Mouse (Mus musculus) intestine, embryonic 14.5 days (tissue): ENCODE measurements at regions not wholly inside any gene's neighbourhood (a gene's known extent, or its start where the extent isn't known, plus 50 kb on each side); places are given as distances from the start of the nearest gene placed in this dataset.

Source experiments
- ATAC-seq: fragments of 200-750 bp; cut with Nextera tagmentation; replicated peaks from 2 replicates; pipeline ENCODE4 v1.8.0; 2017; ENCODE audit warnings: low read depth, moderate number of reproducible peaks, moderate TSS enrichment, moderate library complexity; ENCODE audit not compliant: low FRiP score, low TSS enrichment
- DNase-seq: peaks from one replicate; pipeline ENCODE4 v3.0.0-alpha.2; 2018; ENCODE audit warnings: low spot score
- H3K27ac ChIP-seq: fragments of 300-500 bp; sonication (generic); 2 replicates; pipeline ENCODE4 v1.5.1; 2014; ENCODE audit warnings: low read depth, mild to moderate bottlenecking, control low read depth
- H3K27me3 ChIP-seq: fragments of 300-500 bp; sonication (generic); replicated peaks from 2 replicates; pipeline ENCODE4 v1.6.1; 2014; ENCODE audit warnings: low read length, control low read depth; ENCODE audit not compliant: control insufficient read depth, insufficient read depth
- H3K36me3 ChIP-seq: fragments of 300-500 bp; sonication (generic); 2 replicates; pipeline ENCODE4 v1.6.1; 2014; ENCODE audit warnings: low read length, control low read depth; ENCODE audit not compliant: control insufficient read depth, insufficient read depth
- H3K4me1 ChIP-seq: fragments of 300-500 bp; sonication (generic); replicated peaks from 2 replicates; pipeline ENCODE4 v1.6.1; 2014; ENCODE audit warnings: low read length, control low read depth, mixed read lengths; ENCODE audit not compliant: control insufficient read depth, insufficient read depth
- H3K4me2 ChIP-seq: fragments of 300-500 bp; sonication (generic); 2 replicates; pipeline ENCODE4 v1.6.1; 2014; ENCODE audit warnings: low read length
- H3K4me3 ChIP-seq: fragments of 300-500 bp; sonication (generic); 2 replicates; pipeline ENCODE4 v1.5.1; 2014; ENCODE audit warnings: low read depth, low read length, control low read depth, mixed read lengths
- H3K9ac ChIP-seq: fragments of 300-500 bp; sonication (generic); 2 replicates; pipeline ENCODE4 v1.6.1; 2014; ENCODE audit warnings: mild to moderate bottlenecking, low read length
- H3K9me3 ChIP-seq: fragments of 300-500 bp; sonication (generic); 2 replicates; pipeline ENCODE4 v1.6.1; 2016; ENCODE audit warnings: low read length, control low read depth; ENCODE audit not compliant: control insufficient read depth
- WGBS: fragments of 180-500 bp; shearing (Covaris S2); extraction: QIAGEN DNeasy Blood & Tissue Kit; methylation state at CpG from one replicate; pipeline ENCODE4 v1.1.7; 2014; 5-methylcytosine and 5-hydroxymethylcytosine counted together

- H3K4me1 ChIP-seq: peaks cover 12% of the 10 kb centered on the region
- H3K27ac ChIP-seq: no peak overlapping the region
- ATAC-seq (no peak), DNase-seq (no peak)
- H3K9me3 ChIP-seq: no peaks in the 10 kb centered on the region
- WGBS: 57% methylated on average over 16 of the region's 16 CpGs
- H3K9ac ChIP-seq: no peak overlapping the region
- H3K27me3 ChIP-seq: no peaks in the 10 kb centered on the region
- no peak overlapping the region for H3K4me2 ChIP-seq
- H3K4me3 ChIP-seq: no peak overlapping the region
- H3K36me3 ChIP-seq: no peaks in the 10 kb centered on the region
These were observed 143.3 kb downstream of the Enc1 start for GRCm38 (mm10) chr13:97384091-97384777.

GRCm38 (mm10) chr13:97383351-97383750 lies 142.4 kb downstream of the Enc1 start:
- H3K36me3 ChIP-seq: no peaks in the 10 kb centered on the region

GRCm38 (mm10) chr13:97380366-97380765 lies 139.5 kb downstream of the Enc1 start:
- no peak for DNase-seq
- no peaks in the 10 kb centered on the region for H3K9me3 ChIP-seq
- peaks cover 16% of the 10 kb centered on the region for H3K4me1 ChIP-seq
- no peak overlapping the region for H3K4me3 ChIP-seq
- ATAC-seq: no peak
- no peak overlapping the region for H3K27ac ChIP-seq
- no peaks in the 10 kb centered on the region for H3K36me3 ChIP-seq
- H3K4me2 ChIP-seq: no peak overlapping the region
- no peak overlapping the region for H3K9ac ChIP-seq
- WGBS: 48% methylated on average over 11 of the region's 11 CpGs
- H3K27me3 ChIP-seq: no peaks in the 10 kb centered on the region

More at GRCm38 (mm10) chr13:97383351-97383750, 142.4 kb downstream of the Enc1 start:
- no peak overlapping the region for H3K9ac ChIP-seq
- 54% methylated on average over 4 of the region's 4 CpGs for WGBS
- no peak for ATAC-seq
- no peak overlapping the region for H3K4me2 ChIP-seq
- H3K9me3 ChIP-seq: no peaks in the 10 kb centered on the region
- no peaks in the 10 kb centered on the region for H3K27me3 ChIP-seq
- H3K4me3 ChIP-seq: no peak overlapping the region
- H3K27ac ChIP-seq: no peak overlapping the region
- peaks cover 12% of the 10 kb centered on the region for H3K4me1 ChIP-seq
- DNase-seq: no peak

GRCm38 (mm10) chr13:97376232-97376523 lies 135.3 kb downstream of the Enc1 start:
- H3K36me3 ChIP-seq: no peaks in the 10 kb centered on the region
- no peak for DNase-seq
- no peaks in the 10 kb centered on the region for H3K27me3 ChIP-seq
- ATAC-seq: no peak
- H3K27ac ChIP-seq: peak overlapping the region; percentile 76
- H3K4me1 ChIP-seq: peaks cover 13% of the 10 kb centered on the region; the same call in 1 of the 2 replicates
- H3K4me2 ChIP-seq: no peak overlapping the region
- H3K9ac ChIP-seq: no peak overlapping the region
- H3K4me3 ChIP-seq: no peak overlapping the region
- H3K9me3 ChIP-seq: no peaks in the 10 kb centered on the region
- WGBS: 56% methylated on average over 6 of the region's 6 CpGs

GRCm38 (mm10) chr13:97375501-97376231 lies 134.8 kb downstream of the Enc1 start:
- Histone ChIP-seq H3K9ac (no peak overlapping the region), H3K9me3 (no peaks in the 10 kb centered on the region), H3K4me2 (no peak overlapping the region), H3K27ac (peak overlapping the region; percentile 76), H3K27me3 (no peaks in the 10 kb centered on the region), H3K4me1 (peaks cover 13% of the 10 kb centered on the region; the same call in 1 of the 2 replicates), H3K36me3 (no peaks in the 10 kb centered on the region), H3K4me3 (no peak overlapping the region)
- DNase-seq (no peak), ATAC-seq (no peak)
- 33% methylated on average over 14 of the region's 14 CpGs for WGBS

GRCm38 (mm10) chr13:97372348-97372747 lies 131.4 kb downstream of the Enc1 start:
- H3K27ac ChIP-seq: no peak overlapping the region
- 49% methylated on average over 7 of the region's 7 CpGs for WGBS
- ATAC-seq: no peak

GRCm38 (mm10) chr13:97371200-97371599 lies 130.3 kb downstream of the Enc1 start:
- ATAC-seq: no peak
- no peak for DNase-seq
- Histone ChIP-seq H3K36me3 (no peaks in the 10 kb centered on the region), H3K4me1 (peaks cover 9% of the 10 kb centered on the region; the same call in 1 of the 2 replicates), H3K4me3 (no peak overlapping the region), H3K9me3 (no peaks in the 10 kb centered on the region), H3K27me3 (no peaks in the 10 kb centered on the region), H3K27ac (no peak overlapping the region), H3K4me2 (no peak overlapping the region), H3K9ac (no peak overlapping the region)
- 92% methylated on average over 3 of the region's 3 CpGs for WGBS

More at GRCm38 (mm10) chr13:97372348-97372747, 131.4 kb downstream of the Enc1 start:
- no peak for DNase-seq
- Histone ChIP-seq H3K4me1 (peaks cover 10% of the 10 kb centered on the region; the same call in 1 of the 2 replicates), H3K9ac (no peak overlapping the region), H3K4me3 (no peak overlapping the region), H3K9me3 (no peaks in the 10 kb centered on the region), H3K4me2 (no peak overlapping the region), H3K36me3 (no peaks in the 10 kb centered on the region), H3K27me3 (no peaks in the 10 kb centered on the region)

- no peak overlapping the region for H3K4me2 ChIP-seq
- no peaks in the 10 kb centered on the region for H3K36me3 ChIP-seq
- H3K27me3 ChIP-seq: no peaks in the 10 kb centered on the region
- H3K9ac ChIP-seq: no peak overlapping the region
- no peak overlapping the region for H3K27ac ChIP-seq
- no peak for ATAC-seq
- H3K4me3 ChIP-seq: no peak overlapping the region
- H3K9me3 ChIP-seq: no peaks in the 10 kb centered on the region
- DNase-seq: no peak
- peaks cover 9% of the 10 kb centered on the region; the same call in 1 of the 2 replicates for H3K4me1 ChIP-seq
- WGBS: 60% methylated on average over 8 of the region's 8 CpGs
These were observed 125.8 kb downstream of the Enc1 start for GRCm38 (mm10) chr13:97366723-97367122.
